Mouse (Mus musculus) c-Kit-positive CD71-negative TER-119-negative erythroid progenitor cells, embryonic 14.5 days (primary cell): ENCODE measurements at regions not wholly inside any gene's neighbourhood (a gene's known extent, or its start where the extent isn't known, plus 50 kb on each side); places are given as distances from the start of the nearest gene placed in this dataset.

Experiments used
- DNase-seq: peaks from one replicate; pipeline ENCODE4 v3.0.0-alpha.2; 2013; ENCODE audit warnings: low read depth

DNA sequence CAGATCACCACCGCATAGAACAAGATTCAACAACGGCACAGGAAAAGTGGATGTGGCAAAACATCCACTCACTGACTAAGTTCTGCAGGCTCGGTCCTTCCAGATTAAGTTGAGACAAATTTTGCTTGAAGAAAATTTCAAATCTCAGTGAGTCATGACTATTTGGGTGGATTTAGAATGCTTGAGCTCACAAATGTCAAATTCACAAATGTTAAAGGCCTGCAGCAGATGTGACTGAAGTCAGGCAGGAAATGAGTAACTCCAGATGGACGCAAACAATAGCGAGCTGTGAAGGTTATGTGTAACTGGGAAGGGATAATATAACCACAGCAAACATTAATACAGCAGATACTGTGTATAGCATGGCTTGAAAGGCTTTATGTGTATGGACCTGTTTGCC is 198.5 kb upstream of the Zbtb20 start:
- no peak for DNase-seq

GRCm38 (mm10) chr16:42676406-42677075 is 199.1 kb upstream of the Zbtb20 start:
- DNase-seq, result no peak

DNA sequence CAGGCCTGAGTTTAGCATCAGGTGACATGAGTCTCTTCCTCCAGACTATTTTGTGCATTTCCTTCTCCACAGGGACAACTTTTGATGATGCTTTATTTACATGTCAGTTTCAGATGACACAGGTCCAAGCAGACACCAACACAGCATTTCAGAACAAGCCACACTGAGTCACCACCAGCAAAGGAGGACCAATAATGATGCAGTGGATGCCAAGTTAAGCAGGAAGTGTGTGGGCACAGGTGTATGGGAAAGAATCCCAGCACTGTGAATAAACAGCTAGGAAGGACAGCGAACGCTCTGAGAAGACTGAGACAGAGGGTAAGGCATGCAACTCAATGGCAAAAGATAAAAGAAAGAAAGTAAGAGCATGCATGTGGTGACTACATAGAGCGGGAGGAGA is 200.7 kb upstream of the Zbtb20 start:
- DNase-seq, result no peak

- DNase-seq, result no peak
Measured at GRCm38 (mm10) chr16:42666601-42667000, 209.1 kb upstream of the Zbtb20 start.

DNA sequence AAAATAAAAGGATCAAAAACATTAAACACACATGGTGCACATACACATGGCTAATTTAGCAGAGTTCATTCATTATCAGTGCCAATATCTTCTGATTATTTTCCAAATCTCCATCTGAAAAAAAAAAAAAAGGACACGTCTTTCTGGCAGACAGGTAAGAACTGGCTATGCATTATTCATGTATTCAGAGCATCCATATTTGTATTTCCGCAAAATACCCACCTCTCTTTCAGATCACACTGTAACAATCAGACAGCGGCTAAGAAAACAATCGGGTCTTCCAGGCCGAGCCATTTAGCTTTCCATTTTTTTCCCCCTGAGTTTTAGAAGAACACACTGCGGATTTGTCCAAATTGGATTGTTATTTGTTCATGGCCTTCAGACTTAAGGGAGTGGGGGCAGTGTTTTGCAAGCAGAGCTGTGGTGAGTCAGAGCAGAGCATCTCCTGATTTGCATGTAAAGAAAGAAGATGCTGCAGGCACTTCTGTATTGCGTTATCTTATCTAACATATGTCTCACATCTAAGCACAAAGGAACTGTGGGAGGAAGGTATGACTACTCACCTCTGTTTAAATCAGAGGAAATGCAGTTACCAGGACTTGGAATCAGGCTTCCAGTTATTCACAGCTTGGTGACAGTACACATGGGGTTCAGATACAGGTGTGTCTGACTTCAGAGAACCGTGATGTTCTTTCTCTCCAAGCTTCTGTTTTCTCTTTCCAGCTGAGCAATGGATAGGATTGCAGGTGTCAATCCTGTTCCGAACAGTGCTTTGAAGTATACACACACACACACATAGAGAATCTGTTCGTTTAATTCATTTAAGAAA is 223.6 kb upstream of the Zbtb20 start:
- no peak for DNase-seq

- no peak for DNase-seq
Measured at GRCm38 (mm10) chr16:42649767-42650166, 225.9 kb upstream of the Zbtb20 start.

GRCm38 (mm10) chr16:42648531-42649142 is 227.0 kb upstream of the Zbtb20 start:
- DNase-seq, result no peak

DNA sequence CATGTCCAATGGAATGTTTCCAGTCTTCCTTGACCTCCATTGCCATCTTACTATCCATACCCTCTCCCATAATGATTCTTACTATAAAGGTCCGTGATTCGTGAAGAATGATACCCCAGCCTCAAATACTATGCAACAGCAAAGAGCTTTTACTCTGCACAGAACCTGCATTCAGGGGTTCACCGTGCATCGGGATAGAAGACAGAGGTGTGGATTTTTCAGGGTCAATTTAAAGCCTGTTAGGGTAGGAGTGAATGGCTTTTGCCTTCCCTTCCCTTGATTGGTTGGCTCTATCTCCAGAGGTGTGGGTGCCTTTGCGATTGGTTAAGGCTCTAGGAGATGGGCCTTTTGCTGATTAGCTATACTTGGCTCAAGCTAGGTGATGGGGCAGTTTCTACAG is 227.9 kb upstream of the Zbtb20 start:
- DNase-seq, result no peak

DNA sequence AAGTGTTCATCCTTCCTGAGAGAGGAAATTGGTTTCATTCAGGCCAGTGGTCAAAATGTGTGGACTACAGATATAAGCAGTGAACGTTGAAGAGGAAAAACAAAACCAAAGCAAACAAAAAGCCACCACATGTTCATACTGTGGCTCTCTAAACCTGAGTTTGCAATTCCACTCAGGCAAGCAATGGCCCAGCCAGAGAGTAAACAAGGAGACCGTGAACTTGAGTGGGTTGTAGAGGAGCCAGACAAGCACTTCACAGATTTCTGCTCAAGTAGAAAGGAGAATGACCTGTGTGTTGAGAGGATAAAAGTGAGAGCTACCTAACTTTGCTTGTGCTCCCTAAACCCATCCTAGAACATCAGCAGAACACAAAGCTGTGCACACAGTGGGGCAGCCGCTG is 239.9 kb upstream of the Zbtb20 start:
- no peak for DNase-seq

DNA sequence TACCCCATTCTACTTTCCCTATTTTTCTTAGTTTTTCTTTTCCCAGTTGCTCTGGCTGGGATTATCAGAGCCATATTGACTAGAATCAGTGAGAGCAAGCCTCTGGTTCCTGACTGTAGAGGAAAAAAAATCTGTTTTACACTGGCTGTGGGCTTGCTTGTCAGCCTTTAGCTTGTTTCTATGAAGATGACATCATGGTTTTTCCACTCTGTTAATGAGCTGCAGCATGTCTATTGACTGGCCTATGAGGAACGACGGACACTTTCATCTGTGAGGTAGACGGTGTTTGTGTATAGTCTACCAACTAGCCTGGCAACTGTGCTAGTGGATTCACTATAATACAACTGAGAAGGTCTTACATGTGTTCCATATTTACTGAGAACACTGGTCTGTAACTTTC is 248.0 kb upstream of the Zbtb20 start:
- DNase-seq, result no peak

GRCm38 (mm10) chr16:42615920-42616319 is 259.8 kb upstream of the Zbtb20 start:
- DNase-seq, result no peak

DNA sequence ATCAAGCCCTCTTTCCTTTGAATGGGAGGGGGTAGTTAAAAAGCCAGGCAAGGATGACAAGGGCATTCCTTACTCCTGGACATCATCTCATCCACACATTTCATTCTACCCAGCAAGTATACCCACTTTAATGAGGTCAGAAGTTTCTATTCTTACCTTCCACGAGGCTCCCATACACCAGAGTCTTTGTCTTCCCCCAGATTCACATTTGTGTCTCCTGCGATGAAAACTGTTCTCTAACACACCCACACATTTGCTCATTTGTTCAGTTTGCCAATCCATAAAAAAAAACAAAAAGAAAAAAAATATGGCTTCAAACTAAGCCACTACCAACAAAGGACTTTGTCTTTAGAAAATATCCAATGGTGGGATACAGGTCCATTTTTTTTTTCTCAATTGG is 263.7 kb upstream of the Zbtb20 start:
- DNase-seq, result no peak

GRCm38 (mm10) chr16:42608336-42608735 is 267.3 kb upstream of the Zbtb20 start:
- DNase-seq, result no peak

- no peak for DNase-seq
Measured at GRCm38 (mm10) chr16:42592321-42592720, 251.9 kb upstream of the Gap43 start.

DNA sequence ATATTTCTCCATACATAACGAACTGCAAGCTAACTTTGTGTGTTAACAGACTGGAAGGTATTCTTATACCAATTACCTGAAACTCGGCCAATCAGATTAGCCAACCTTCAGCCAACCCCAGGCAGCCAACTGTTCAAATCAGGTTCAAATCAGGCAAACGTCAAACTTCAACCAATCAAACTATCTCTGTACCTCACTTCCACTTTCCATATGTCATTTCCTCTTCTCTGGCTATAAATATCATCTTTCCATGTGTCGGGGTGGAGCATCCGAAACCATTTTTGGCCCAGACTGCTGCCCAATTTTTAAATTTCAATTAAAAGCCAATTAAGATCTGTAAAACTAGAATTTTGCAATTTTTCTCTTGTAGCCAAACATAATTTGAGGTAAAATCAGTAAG is 251.1 kb upstream of the Gap43 start:
- DNase-seq, result no peak

DNA sequence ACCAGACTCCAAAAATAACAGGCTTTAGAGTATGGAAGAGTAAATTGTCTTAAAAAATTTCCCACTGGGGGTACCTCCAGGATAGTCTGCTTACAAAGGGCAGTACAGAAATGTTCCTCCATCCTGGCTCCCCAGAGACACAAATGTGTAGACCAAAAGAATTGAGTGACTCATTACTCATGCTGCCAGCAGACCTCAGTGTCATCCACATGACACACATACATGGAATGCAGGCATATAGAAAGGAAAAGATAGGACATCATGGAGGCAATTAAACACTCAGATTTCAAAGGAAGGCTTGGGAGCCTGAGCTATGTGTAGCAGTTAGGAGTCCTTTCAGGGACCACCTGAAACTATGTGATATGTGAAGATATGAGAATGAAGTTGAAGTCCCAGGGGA is 245.7 kb upstream of the Gap43 start:
- no peak for DNase-seq

DNA sequence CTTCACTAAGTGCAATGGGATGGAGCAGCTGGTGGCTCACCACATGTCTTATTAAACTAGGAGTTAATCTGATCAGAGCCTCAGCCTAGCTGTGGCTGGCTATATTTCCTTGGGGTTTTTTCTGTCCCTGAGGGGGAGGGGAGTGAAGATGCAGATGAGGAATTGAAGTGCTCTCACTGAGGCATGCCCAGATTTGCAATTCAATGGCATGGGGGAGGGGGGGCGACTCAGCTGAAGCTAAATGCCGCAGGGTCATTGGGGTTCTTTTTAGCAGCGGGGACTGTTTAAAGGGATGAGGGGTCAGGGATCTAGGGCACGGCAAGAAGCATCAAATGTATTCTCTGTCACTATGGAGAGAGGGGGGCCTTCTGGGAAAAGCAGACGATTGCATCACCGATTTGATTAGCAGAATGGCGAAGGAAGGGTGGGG is 235.1 kb upstream of the Gap43 start:
- no peak for DNase-seq

DNA sequence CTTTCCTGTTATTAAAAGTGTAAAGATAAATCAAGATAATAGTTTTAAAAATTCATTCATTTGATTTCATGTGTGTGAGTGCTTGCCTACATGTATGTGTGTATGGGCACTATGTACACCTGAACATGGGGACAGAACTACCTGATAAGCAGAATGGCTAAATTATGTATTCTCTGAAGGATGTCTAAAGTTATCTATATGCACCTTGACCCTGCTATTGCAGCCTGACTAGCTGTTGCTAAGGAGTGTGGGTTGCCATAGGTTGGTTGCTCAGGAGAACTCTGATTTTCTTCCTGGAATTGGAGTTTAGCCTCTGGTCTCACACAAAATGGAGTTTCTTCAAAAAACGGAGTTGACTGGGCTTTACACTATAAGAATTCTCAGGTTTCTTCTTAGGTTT is 234.5 kb upstream of the Gap43 start:
- no peak for DNase-seq

DNA sequence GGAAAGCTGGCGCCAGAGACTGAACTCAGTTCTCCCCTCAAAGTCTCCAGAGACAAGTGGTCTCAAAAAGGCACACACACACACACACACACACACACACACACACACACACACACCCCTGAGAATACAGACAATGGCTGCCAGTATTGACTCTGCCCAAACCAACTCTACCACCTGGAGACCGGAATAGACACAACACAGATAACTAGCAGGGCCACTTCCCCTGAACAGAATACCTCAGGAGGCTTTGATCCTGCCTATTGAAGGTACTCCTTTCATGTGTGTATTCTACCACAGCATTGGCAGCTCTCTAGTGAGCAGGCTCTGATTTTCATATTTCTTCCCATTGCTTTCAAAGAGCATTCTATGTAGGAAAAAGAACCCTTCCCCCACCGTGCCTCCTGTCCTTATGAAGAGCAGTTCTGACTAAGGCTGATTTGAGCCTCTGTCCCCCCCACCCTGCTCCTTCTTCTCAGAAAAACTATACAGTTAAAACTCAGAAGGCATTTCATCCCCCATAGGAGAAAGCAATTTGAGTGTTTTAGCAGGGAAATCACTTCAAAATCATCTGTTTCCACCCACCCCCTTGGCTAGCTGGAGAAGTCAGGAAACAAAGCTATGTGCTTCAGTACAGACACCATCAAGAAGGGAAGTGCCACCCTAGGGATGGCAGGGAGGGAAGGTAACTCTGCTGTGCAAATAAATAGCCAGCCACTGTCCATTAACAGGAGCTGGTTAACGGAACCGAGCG is 230.0 kb upstream of the Gap43 start:
- DNase-seq, result no peak

- no peak for DNase-seq
Measured at GRCm38 (mm10) chr16:42569335-42569734, 228.9 kb upstream of the Gap43 start.

DNA sequence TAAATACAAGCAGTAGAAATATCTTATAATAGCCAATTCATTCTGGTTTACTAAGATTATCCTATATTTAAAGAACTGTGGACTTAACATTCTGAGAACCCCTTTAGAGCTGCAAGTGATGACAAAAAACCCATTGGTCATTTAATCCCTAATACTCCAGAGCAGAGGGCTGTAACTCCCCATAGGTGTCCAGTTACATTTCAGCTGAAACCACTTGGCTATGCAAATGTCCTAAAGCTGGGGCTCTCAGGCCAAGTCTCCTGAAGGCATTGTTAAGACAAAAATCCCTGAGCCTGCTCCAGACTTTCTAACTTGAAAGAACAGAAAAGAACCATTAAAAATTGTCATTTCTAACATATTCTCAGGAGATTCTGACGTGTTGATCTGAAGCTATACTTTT is 209.1 kb upstream of the Gap43 start:
- DNase-seq, result no peak
